Mouse (Mus musculus) C2C12 (cell line): ENCODE data around the gene Slco2a1.

ENCODE experiments used
- CTCF ChIP-seq: IDR thresholded peaks from one replicate; pipeline ENCODE4 v1.5.1; 2011; ENCODE audit not compliant: control insufficient read depth, insufficient read depth, insufficient read length
- MAX ChIP-seq: IDR thresholded peaks from one replicate; pipeline ENCODE4 v1.6.1; 2011; ENCODE audit warnings: mild to moderate bottlenecking, control low read depth
- MYOD1 ChIP-seq: IDR thresholded peaks from one replicate; pipeline ENCODE4 v1.6.1; 2011; ENCODE audit warnings: low read depth; ENCODE audit not compliant: control insufficient read depth, insufficient read length
- USF1 ChIP-seq: IDR thresholded peaks from one replicate; pipeline ENCODE4 v1.6.1; 2011; ENCODE audit warnings: low read depth, mild to moderate bottlenecking, control low read depth, moderate library complexity

DNA sequence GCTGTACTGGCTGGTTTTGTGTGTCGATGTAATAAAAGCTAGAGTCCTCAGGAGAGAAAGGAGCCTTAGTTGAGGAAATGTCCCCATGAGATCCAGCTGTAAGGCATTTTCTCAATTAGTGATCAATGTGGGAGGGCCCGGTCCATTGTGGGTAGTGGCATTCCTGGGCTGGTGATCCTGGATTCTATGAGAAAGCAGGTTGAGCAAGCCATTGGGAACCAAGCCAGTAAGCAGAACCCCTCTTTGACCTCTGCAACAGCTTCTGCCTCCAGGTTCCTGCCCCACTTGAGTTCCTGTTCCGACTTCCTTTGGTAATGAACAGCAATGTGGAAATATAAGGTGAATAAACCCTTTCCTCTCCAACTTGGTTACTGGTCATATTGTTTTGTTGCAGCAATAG is 6.1 kb upstream of the Slco2a1 start:
- TF ChIP-seq MAX, result no peak
- TF ChIP-seq CTCF, result no peak
- no peak for TF ChIP-seq USF1
- TF ChIP-seq MYOD1, result no peak
